Mouse (Mus musculus) liver, adult 2 months (tissue): ENCODE results near the gene Gm20388.

ENCODE experiments used
- CTCF ChIP-seq: fragments of 200-500 bp; IDR thresholded peaks from 2 replicates; pipeline ENCODE4 v1.5.1; 2011; ENCODE audit warnings: low read depth, low read length, control low read depth
- POLR2A ChIP-seq: fragments of 200-500 bp; IDR thresholded peaks from 2 replicates; pipeline ENCODE4 v1.6.1; 2011; ENCODE audit warnings: low read length, control low read depth; ENCODE audit not compliant: insufficient read depth; ENCODE audit errors: extremely low read depth

DNA sequence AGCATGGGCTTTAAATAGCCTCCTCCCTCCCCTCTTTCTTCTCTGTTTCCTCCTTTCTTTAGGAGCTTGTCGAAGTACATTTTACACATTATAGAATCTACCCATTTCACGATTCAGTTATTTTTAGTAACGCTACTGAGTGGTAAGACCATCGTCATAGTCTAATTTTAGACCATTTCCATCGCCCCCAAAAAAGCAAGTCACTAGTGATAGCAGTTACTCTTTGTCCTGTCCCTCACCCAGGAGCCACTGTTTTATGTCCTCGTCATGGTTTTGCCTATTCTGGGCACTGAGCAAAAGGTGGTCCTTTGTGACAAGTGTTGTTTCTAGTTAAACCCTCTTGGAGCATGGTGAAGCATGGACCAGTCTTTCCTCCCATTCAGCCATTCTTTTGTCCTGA is 209.3 kb downstream of the Gm20388 start:
- TF ChIP-seq CTCF (no peak), POLR2A (no peak)
